Mouse (Mus musculus) left cerebral cortex, adult 9 months (tissue): Measurements from ENCODE around the gene Itga4.
A peak's percentile ranks its signal among the peaks of the same experiment; 100 is the strongest.

Experiments
- DNase-seq, 2 experiments: peaks; one replicate each; pipeline ENCODE4 v3.0.0; 2022; ENCODE audit warnings: low spot score in 2 of 2

Gene Itga4

GRCm38 (mm10) chr2:79266480-79266879 lies 11.3 kb downstream of the Itga4 start:
- DNase-seq, result no peak

GRCm38 (mm10) chr2:79267181-79267580 lies 12.0 kb downstream of the Itga4 start:
- no peak for DNase-seq

- DNase-seq, result no peak
These were observed 13.6 kb downstream of the Itga4 start for GRCm38 (mm10) chr2:79268863-79269262.

GRCm38 (mm10) chr2:79270034-79270535 lies 14.9 kb downstream of the Itga4 start:
- DNase-seq, result no peak

- DNase-seq, result no peak
These were observed 16.6 kb downstream of the Itga4 start for GRCm38 (mm10) chr2:79271838-79272237.

GRCm38 (mm10) chr2:79278581-79278980 lies 23.4 kb downstream of the Itga4 start:
- no peak for DNase-seq

GRCm38 (mm10) chr2:79284206-79284605 lies 29.0 kb downstream of the Itga4 start:
- DNase-seq, result no peak

GRCm38 (mm10) chr2:79290149-79290548 lies 34.9 kb downstream of the Itga4 start:
- no peak for DNase-seq

- no peak for DNase-seq
These were observed 36.7 kb downstream of the Itga4 start for GRCm38 (mm10) chr2:79291922-79292321.

- DNase-seq, result no peak
These were observed 37.2 kb downstream of the Itga4 start for GRCm38 (mm10) chr2:79292431-79292830.

GRCm38 (mm10) chr2:79302398-79302797 lies 47.2 kb downstream of the Itga4 start:
- DNase-seq, result no peak

- DNase-seq, result peak; percentile 50 to 54
These were observed 52.3 kb downstream of the Itga4 start for GRCm38 (mm10) chr2:79307549-79307948.

GRCm38 (mm10) chr2:79309454-79310118 lies 54.4 kb downstream of the Itga4 start:
- DNase-seq, result peak; percentile 14 to 47

GRCm38 (mm10) chr2:79312499-79312898 lies 57.3 kb downstream of the Itga4 start:
- no peak for DNase-seq

- DNase-seq, result no peak
These were observed 59.9 kb downstream of the Itga4 start for GRCm38 (mm10) chr2:79315108-79315507.

- DNase-seq, result no peak
These were observed 61.1 kb downstream of the Itga4 start for GRCm38 (mm10) chr2:79316182-79316880.

- DNase-seq, result no peak
These were observed 72.9 kb downstream of the Itga4 start for GRCm38 (mm10) chr2:79328079-79328478.

- no peak for DNase-seq
These were observed 79.4 kb downstream of the Itga4 start for GRCm38 (mm10) chr2:79334661-79335060.

- DNase-seq, result no peak
These were observed 80.9 kb downstream of the Itga4 start for GRCm38 (mm10) chr2:79336141-79336540.

- no peak for DNase-seq
These were observed 83.8 kb downstream of the Itga4 start for GRCm38 (mm10) chr2:79339003-79339402.

GRCm38 (mm10) chr2:79343115-79343514 lies 87.9 kb downstream of the Itga4 start:
- DNase-seq, result no peak

- no peak for DNase-seq
These were observed 96.2 kb downstream of the Itga4 start for GRCm38 (mm10) chr2:79351179-79352099.
